Mouse (Mus musculus): Measurements from ENCODE around the gene Neurod1. TPM values are rescaled to one million over a fixed set of nuclear protein-coding genes. Genes with fewer than 3 reads are reported as not detected.

The Neurod1 gene
- total RNA-seq, 1 experiment from 2014 or later: not detected

DNA sequence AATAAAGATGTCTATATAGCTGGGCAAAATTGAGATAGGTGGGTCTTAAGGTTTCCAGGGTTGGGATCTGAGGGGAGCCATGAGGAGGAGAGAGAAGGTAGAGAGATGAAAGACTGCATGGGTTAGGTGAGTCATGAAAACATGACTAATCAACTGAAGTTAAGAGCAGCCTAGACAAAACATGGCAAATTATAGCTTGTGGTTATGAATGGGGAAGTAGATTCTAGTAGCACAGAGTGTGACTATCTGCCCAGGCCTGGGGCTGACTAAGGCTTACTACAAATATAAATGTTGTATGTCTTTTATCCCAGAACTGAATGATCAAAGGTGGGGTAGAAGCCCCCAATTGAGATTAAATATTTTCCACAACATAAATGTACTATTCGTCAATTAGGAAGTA, 9.4 kb downstream of the Neurod1 start:
- ATAC-seq (replicated peaks; ENCODE audit: insufficient number of reproducible peaks, low FRiP score, low TSS enrichment, poor library complexity, severe bottlenecking): no peak

DNA sequence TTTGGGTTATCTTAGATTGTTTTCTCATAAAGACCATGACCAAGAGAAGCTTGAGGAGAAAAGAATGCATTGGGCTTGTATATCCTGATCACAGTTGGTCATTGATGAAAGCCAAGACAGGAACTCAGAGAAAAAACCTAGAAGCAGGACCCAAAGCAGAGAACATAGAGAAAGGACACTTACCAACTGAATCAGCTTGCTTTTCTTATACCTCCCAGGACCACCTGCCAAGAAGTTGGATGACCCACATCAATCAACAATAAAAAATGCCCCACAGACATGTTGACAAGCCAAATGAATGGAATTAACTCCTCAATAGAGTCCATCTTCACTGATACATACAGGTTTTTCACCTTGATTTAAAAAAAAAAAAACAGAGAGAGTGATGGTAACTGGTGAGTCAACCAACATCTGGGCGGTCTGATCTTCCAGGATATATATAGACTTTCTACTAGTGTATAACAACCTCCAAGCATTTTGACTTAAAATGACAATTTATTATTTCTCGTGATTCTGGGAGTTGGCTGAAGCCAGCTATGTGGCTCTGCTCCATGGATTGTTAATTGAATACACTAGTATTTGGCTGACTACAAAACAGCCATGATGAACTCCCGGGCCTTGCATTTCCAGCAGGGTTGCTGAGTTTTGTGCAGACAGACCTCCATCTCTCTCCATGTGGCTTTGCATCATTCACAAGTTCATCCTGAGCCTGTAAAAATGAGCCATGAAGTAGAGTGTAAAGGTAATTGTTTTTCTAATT, 12.5 kb downstream of the Neurod1 start:
- ATAC-seq (replicated peaks; ENCODE audit: insufficient number of reproducible peaks, low FRiP score, low TSS enrichment, poor library complexity, severe bottlenecking): no peak

DNA sequence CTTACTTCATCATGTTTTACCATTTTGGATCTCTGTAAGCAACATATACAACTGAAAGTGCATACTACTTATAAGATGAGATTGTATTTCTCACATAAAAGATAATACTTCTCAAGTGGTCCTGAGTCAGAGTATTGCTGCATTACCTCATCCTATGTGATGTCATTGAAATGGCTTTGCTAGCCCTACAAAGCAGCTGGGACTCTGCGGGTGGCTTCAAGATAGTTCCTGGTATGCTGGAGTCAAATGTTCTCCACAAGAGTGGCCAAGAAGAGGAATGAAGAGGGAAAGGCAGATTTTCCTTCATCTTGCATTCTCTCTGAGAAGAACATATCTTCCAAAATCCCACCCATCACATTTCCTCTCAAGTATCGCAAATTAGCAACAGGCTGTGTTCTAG, 13.2 kb downstream of the Neurod1 start:
- ATAC-seq (replicated peaks; ENCODE audit: insufficient number of reproducible peaks, low FRiP score, low TSS enrichment, poor library complexity, severe bottlenecking): no peak

- ATAC-seq (replicated peaks; ENCODE audit: insufficient number of reproducible peaks, low FRiP score, low TSS enrichment, poor library complexity, severe bottlenecking): no peak
Measured at GRCm38 (mm10) chr2:79442906-79443305, 13.6 kb downstream of the Neurod1 start.

- no peak for ATAC-seq (replicated peaks; ENCODE audit: insufficient number of reproducible peaks, low FRiP score, low TSS enrichment, poor library complexity, severe bottlenecking)
Measured at GRCm38 (mm10) chr2:79442227-79442626, 14.3 kb downstream of the Neurod1 start.

DNA sequence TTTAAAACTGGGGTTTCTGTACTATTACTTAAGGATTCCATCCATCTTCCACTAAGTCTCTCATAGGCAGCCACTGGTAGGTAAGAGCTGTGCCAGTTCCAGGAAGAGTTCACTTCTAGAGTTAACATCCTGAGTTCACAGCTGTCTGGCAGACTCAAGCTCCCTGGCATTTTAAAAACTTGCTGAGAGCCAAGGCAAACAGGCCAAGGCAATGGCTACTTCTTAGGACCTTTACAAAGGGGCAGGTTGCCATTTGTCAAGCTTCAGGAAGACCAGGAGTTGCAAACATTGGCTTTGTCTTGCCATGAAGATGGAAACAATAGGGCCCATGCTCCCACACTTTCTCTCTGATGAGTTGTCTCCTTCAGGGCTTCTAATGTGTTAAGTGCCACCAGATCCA, 26.5 kb downstream of the Neurod1 start:
- no peak for ATAC-seq (replicated peaks; ENCODE audit: insufficient number of reproducible peaks, low FRiP score, low TSS enrichment, poor library complexity, severe bottlenecking)

DNA sequence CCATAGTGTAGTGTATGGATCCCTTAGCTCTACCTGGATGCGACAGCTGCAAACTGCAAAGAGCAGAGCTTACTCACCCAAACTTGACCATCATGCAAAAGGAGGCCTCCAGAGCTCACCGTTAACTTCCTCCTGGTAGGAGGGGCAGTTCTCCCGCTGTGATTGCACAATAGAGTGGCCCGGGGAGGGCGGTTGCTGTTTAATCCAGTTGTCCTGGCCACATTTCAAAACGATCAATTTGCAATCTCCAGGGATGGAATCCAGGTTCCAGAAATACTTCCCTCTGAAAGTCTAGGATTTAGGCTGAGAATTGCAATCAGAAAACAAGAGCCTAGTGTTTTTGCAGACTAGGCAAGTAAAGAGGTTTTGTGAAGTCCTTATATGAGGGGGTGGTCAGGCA, 26.9 kb downstream of the Neurod1 start:
- ATAC-seq (replicated peaks; ENCODE audit: insufficient number of reproducible peaks, low FRiP score, low TSS enrichment, poor library complexity, severe bottlenecking): no peak; the same call in 1 of the 2 replicates

DNA sequence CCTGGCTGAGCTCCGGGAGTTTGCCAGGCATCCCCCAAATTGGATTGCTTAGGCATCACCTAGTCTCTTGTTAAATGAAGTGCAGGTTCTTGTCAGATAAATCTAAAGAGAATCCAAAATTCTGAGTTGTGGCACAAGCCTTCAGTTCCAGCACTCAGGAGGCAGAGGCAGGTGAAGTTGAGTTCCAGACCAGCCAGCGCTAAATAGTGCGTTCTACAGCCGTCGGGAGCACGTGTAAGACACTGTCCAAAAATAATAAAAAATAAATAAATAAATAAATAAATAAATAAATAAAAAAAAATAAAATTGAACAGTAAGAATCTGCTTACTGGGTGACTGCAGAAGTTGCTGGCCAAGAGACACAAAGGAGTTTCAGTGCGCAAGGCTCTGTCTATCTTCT, 27.4 kb downstream of the Neurod1 start:
- ATAC-seq (replicated peaks; ENCODE audit: insufficient number of reproducible peaks, low FRiP score, low TSS enrichment, poor library complexity, severe bottlenecking): no peak

- peak; percentile 38; the same call in 1 of the 2 replicates for ATAC-seq (replicated peaks; ENCODE audit: insufficient number of reproducible peaks, low FRiP score, low TSS enrichment, poor library complexity, severe bottlenecking)
Measured at GRCm38 (mm10) chr2:79428569-79429104, 27.9 kb downstream of the Neurod1 start.

DNA sequence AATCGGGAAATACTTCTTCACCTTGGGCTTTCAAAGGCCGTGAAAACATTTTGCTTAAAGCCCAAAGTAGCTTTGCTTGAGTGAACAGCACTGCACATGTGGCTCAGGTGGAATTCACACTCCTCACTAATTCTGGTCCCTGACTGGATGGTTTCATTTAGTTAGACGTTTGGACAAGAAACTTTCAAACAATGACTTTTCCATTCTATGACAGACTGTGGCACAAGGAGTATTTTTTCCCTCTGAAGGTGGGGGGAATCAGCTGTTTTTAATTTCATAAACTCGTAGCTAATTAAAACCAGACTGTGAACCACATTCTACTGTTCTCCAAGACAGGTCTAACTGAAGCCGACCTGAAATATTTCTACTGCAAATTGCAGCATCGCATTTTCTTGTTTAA, 28.5 kb downstream of the Neurod1 start:
- ATAC-seq (replicated peaks; ENCODE audit: insufficient number of reproducible peaks, low FRiP score, low TSS enrichment, poor library complexity, severe bottlenecking): no peak

DNA sequence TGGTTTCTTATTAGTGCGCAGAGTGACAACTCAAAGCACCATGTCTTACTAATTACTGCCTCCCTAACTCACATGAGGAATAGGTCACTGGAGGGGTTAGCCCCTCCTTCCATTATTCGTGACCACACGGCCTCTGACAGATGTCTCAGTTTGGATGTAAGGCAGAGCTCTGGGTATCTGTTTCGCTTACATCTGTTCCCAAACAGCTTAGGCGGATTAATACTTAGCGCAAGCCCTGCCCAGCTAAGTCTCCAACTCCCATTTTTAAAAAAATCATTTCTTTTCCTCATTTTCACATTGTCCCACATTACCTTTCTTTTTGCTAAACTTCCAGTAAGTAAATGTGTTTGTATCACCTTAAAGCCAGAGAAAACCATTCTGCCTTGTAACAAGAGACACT, 34.9 kb downstream of the Neurod1 start:
- ATAC-seq (replicated peaks; ENCODE audit: insufficient number of reproducible peaks, low FRiP score, low TSS enrichment, poor library complexity, severe bottlenecking): no peak

GRCm38 (mm10) chr2:79414505-79414904, 42.0 kb downstream of the Neurod1 start:
- no peak for ATAC-seq (replicated peaks; ENCODE audit: insufficient number of reproducible peaks, low FRiP score, low TSS enrichment, poor library complexity, severe bottlenecking)

DNA sequence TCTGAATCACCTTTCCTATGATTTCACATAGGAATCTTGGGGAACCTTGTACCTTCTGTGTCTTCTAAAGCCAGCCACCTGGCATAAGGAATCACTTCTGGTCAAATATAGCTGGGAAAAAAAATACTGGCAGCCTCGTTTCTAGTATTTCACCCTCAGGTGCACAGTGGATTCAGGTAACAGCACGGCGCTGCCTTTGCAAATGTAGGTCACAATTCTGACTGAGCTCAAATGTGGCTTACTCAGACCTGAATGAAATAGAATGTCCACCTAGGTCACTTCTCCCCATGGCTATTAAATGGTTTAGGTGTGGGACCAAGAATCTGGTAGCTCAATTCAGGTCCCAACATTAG, 45.7 kb downstream of the Neurod1 start:
- ATAC-seq (replicated peaks; ENCODE audit: insufficient number of reproducible peaks, low FRiP score, low TSS enrichment, poor library complexity, severe bottlenecking): no peak

DNA sequence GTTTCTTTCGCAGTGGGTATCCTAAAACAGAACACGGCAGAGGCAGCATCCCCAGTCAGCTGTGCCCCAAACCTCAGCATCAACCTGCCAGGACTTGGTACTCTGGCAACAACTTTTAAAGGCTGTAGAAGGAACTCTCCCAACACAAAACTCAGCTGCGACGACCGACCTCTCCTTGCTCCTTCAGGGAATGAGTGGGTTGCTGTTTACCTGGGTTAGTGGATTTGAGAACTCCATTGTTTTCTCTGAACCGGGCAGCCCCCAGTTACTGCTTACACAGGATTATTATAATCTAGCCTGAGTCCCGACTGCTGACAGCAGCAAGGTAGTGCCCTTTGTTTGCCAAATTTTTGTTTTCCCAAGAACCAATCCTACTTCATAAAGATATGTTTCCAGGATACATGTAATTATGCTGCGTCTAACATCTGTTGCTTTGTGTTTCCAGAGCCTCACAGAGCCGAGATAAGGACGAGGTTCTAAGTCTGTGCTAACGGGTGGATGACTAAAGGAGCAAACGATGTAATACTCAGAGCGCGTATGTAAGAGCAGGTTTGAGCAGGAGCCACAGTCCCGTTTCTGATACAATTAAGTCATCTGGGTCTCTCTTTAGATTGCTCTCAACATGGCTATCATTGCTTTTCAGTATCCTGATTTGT, 46.2 kb downstream of the Neurod1 start:
- ATAC-seq (replicated peaks; ENCODE audit: insufficient number of reproducible peaks, low FRiP score, low TSS enrichment, poor library complexity, severe bottlenecking): no peak

DNA sequence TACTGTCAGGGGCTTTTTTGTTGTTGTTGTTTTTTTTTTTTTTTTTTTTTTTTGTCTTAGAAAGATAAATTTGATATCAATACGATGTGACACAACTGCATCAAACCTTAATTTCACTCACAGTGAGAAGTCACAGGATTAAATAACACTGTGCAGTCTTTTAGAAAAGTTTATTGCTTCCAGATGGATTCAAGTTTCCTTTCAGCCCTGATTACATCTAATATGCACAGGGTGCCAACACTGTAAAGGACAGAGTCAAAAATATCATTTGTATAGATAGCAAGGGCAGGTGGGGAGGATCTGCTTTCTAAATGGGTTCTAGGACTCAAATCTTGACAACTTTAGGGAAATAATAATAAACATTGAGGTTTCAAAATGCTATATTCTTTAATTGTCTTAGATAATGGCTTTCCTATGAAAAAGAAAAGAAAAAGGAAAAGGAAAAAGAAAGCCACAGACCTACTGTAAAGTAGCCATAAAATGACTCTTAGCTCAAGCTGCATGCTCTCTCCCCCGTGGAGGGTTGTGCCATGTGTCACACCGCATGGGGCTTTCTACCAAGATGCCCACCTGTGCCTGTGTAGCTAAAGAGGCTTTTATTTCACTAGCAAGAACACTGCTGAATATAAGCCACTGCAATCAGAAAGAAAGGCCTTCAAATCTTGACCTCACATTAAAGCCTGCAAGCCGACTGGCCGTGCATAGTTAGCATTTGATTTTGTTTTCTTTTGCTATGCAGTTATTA, 50.7 kb downstream of the Neurod1 start:
- ATAC-seq (replicated peaks; ENCODE audit: insufficient number of reproducible peaks, low FRiP score, low TSS enrichment, poor library complexity, severe bottlenecking): no peak

Other genes with a start within 250 kb of the Neurod1 start
- 524 to 876 TPM (median 534 TPM) in 3 replicates for gene Itga4, start 201.3 kb downstream of the Neurod1 start, total RNA-seq (2017)
- 15.2 to 38.2 TPM (median 17.0 TPM) in 3 replicates for gene Cerkl, start within 50 bp of the Neurod1 start, total RNA-seq (2017)
- gene Itprid2, start 178.6 kb upstream of the Neurod1 start, total RNA-seq (2017): 45.5 to 56.9 TPM (median 56.0 TPM) in 3 replicates